Mouse (Mus musculus): Measurements from ENCODE around the gene Idi2.

Gene Idi2

DNA sequence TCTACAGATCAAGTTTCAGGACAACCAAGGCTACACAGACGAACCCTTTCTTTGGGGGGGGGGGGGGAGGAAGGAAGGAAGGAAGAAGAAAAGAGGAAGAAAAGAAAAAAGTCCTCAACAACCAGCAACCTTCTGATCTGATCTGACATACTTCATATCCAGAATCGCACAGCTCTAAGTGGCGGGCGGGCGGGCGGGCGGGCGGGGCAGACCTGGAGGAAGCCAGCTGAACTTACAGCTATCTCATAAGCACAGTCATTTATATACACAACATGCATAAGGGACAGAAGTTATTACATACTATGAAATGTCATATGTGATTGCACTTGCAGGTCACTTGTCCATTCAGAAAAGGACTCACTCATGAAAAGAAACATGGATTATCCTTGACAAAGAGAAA, 46.8 kb downstream of the Idi2 start:
- no peak for DNase-seq

DNA sequence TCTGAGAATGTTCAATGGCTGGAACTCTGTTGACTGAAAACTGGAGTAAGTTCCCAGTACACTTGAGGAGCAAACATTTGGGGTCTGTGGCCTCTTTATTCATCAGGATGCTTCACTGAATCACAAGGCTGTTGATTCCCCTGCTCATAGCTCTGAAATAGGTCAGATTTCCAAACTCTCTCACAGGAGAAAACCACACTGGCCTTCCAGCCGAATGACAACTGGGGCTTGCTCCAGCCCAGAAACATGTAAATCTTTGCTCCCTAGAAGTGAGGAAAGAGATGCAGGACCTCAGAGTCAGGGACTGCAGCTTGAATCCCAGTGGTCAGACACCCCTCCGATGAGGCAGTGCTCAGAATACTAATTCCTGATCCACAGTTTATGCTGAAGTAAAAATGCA, 50.6 kb downstream of the Idi2 start:
- DNase-seq = no peak

All from right cerebral cortex, postnatal 4 days (tissue).